Mouse (Mus musculus) retina, postnatal 1 day (tissue): ENCODE data around the gene Efcab5.
"Not testable (repeated sequence)": the region's sequence is repeated elsewhere in the genome, so short reads cannot be mapped to it uniquely, and the experiment has no call there.

Source experiments
- DNase-seq: peaks from one replicate; pipeline ENCODE4 v3.0.0-alpha.2; 2012

Efcab5 gene

DNA sequence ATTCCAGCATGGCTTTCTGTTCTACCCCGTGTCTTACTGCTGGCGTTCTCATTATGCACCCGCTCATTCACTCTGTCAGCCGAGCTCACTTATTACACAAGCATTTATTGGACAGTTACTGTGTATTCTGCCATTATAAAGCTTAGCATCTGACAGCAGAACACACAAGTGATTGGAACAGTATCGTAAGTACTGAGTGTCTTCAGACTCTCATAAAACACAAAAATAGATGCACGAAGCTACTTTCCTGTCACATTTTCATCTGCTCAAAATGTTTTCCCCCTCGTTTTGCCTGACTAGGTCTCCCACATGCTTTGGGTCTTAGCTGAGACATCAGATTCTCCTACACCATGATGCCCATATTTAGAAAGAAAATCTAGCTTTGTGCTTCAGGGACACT is 14.2 kb downstream of the Efcab5 start:
- DNase-seq, result no peak

DNA sequence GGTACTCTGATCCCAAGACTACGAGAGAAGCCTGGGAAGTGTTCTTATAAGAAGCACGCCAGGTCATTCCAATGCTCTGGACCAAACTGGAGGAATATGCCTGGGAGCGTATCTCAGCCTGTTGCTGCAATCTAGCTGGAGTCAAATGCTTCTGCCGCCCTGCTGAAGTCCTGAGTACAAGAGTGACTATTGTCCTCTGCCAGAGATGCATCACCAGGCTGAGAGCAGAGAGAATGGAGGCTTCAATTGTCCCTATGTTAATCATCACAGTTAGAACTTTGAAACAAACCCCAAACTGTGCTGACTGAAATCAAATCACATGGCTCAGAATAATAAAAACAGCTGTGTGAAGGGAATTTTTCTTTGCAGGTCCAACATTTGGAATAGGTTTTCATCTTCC is 15.0 kb downstream of the Efcab5 start:
- peak; percentile 9 for DNase-seq

DNA sequence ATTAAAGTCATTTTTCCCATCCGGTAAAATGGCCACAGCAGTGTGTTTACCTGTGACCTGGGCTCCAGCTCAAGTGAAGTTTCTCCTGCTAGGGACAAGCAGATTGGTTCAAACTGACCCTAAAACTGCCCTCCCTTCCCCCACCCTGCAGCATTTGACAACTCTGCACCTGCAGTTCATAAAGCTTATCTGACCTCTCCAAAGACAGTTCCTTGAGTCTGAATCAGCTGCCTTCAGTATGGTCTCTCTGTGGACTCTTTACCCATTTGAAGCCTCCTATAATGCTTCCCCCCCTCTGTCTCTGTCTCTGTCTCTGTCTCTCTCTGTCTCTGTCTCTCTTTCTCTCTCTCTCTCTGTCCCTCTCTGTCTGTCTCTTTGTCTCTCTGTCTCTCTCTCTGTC is 28.0 kb downstream of the Efcab5 start:
- no peak for DNase-seq

DNA sequence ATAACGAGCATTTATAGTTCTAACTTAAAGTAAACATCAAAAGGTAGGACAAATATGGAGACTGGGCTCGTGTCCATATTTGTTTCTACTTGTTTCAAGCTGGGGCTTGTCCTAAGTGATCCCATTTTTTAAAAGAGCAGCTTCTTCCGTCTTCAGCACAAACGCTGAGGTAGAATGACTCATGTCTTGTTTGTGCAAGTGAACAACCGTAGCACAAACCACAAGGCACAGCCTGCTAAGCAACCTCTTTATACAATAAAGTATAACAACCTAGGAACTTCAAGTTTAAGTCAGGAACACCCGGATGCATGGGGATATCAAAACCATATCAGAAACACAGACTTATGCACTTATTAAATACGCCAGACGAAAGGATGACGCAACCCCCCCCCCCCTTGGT is 28.4 kb downstream of the Efcab5 start:
- no peak for DNase-seq

DNA sequence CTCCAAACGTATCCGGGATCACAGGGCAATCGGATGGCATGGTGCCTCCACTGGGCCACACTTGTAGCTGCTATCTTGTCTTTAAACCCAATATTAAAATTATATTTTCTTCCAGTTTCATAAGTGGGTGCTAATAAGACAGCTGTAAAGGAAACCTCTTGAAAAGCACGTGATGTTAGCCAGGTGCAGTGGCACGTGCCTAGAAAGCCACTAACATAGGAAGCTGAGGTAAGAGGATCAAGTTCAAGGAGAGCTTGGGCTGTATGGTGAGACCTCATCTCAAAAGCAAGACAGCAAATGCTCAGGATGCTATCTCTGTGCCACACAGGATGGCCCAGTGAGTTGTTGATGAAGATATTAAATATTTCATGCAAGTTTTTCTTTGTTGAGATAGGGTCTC is 34.6 kb downstream of the Efcab5 start:
- DNase-seq, result no peak

DNA sequence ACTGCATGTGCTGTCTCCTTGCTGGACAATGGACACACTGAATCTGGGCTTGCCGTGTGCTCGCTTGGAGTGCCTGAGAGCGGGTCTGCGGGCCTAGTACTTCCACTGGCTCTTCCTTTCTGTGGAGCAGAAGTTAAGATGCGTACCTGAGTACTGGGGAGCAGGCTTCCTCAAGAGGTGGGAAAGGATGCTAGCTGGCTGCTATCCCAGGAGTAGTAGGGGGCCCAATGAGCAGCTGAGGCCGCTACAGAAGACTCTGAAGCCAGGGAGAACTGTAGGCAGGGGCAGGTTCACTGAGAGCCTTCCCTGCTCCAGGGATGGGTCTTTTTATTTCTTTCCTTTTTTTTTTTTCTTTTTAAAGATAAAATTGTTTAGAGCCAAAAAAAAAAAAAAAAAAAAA is 38.0 kb downstream of the Efcab5 start:
- no peak for DNase-seq

DNA sequence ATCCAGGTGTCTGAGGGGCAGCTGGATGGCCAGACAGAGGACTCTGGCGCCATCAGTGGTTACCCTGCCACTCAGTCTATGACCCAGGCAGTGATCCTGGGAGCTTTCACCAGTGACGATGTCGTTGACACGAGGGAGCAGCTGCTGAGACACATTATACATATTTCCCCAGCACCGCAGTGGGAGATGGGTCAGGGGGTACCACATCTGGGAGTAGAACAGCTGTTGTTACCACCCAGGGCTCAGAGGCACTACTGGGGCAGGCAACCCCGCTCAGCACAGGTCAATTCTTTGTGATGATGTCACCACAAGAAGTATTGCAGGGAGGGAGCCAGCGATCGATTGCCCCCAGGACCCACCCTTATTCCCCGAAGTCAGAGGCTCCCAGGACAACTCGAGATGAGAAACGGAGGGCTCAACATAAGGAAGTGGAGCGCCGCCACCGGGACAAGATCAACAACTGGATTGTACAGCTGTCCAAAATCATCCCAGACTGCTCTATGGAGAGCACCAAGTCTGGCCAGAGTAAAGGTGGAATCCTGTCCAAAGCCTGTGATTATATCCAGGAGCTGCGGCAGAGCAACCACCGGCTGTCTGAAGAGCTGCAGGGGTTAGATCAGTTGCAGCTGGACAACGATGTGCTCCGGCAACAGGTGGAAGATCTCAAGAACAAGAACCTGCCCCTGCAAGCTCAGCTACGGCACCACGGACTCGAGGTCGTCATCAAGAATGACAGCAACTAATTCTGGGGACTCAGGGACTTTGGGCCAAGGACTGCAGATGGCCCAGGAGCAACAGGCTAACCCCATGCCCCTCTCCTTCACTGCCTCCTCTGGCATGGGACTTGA is 38.8 kb downstream of the Efcab5 start:
- not testable (repeated sequence) for DNase-seq

DNA sequence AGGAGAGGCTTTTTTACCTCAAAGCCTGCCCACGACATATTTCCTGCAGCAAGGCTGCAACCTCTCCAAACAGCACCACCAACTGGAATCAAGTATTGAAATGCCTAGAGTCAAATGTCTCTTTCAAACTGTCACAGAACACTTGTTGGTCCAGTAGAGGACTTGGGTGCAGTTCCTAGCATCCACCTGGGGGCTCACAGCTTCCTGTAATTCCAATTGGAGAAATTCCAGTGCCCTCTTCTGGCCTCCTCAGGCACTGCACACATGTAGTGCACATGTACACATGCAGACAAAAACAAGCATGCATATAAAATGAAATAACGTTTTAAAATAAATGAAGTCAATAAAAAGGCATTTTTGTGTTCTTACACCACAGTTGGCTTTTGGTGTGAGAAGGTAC is 40.0 kb downstream of the Efcab5 start:
- no peak for DNase-seq

DNA sequence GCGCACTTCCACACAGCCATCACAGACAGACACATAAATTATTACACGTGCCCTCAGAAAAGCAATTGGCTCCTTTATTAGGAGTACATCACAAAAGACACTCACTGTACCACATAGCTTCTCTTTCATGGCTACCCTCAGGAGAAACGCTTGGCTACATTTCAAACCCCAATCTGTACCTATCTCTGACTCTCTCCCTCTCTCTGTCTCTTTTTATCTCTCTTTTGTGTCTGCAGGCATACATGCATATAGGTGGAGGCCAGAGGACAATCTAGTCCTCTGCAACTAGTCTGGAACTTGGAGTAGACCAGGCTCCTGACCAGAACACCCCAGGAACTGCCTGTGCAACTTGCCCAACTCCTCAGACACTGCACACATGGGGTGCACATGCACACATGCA is 41.0 kb downstream of the Efcab5 start:
- DNase-seq, result no peak

DNA sequence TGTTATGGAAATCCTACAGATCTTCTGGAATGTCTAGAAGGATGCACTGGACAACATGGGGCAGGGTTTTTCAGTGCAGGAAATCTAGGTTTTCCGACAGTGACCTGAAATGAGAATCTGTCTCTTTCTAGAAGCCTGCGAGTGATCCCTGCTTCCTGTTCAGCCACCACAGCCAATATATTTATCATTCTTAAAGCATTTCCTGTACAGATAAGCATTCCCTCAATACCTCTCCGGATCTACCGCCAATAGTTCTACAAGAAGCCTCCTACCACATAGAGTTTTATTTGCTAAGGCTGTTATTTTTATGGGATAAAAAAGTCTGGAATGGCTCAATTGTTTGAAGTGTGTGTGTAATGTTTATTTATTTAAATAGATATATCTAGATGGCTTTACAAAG is 43.3 kb downstream of the Efcab5 start:
- DNase-seq, result no peak

DNA sequence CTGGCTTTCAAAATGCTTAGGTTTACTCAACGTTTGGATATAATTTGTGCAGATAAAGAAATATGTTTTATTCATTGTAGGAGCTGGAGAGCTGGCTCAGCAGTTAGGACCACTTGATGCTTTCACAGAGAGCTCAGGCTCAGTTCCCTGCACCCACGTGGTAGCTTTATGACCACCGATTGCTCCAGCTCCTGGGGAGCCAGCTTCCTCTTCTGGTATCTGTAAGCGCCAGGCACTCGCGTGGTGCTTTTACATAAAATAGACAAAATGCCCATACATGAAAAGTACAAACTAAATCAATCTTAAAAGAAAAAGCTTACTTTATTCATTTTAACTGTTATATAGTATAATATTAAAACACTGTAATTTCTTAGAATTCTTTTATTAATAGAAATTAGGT is 46.8 kb downstream of the Efcab5 start:
- DNase-seq, result no peak

DNA sequence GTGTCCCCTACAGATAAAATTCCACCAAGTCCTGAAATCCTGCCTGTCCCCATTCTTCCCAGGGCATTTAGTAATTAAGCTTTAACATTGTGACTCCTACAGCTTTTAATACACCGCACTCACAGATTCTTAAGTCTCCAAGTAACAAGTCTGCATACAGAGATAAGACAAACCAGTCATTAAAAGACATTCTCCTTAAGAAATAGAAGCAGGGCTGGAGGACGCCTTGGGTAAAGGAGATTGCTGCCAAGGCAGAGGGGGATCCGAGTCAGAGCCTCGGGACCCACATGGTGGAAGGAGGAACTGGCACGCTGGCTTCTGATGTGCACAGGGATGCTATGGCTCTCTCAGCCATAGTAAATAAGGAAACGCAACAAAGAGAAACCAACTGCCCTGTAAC is 48.8 kb downstream of the Efcab5 start:
- no peak for DNase-seq

DNA sequence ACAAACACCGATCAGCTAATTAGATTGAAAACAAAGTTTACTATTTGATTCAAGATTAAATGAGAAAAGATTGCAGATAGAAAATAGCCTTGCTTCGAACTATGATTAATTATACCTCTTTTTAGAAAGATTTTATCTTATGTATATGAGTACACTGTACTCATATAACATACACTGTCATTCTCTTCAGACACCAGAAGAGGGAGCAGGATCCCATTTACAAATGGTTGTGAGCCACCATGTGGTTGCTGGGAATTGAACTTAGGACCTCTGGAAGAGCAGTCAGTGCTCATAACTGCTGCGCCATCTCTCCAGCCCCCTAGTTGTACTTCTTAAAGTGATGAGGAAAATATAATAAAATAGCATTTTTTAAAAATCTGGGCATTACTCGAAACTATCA is 55.3 kb downstream of the Efcab5 start:
- DNase-seq, result no peak

DNA sequence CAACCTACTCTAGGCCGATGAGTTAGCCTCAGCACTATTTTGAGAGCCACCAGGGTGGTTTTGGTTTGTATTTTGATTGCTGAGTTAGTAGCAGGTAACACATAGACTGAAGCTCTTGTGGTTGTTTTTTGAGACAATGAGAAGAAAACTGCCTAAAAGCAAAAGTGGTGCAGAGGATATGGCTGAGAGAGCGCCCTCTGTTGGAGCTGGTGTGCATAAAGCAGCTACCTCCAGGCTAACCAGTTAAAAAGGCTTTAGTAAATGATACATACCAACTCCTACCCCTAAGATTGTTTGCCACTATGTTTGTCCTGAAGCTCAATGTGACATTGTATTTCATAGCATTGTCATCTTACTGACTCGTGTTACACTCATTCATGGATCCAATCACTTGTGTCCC is 56.2 kb downstream of the Efcab5 start:
- peak; percentile 15 for DNase-seq

DNA sequence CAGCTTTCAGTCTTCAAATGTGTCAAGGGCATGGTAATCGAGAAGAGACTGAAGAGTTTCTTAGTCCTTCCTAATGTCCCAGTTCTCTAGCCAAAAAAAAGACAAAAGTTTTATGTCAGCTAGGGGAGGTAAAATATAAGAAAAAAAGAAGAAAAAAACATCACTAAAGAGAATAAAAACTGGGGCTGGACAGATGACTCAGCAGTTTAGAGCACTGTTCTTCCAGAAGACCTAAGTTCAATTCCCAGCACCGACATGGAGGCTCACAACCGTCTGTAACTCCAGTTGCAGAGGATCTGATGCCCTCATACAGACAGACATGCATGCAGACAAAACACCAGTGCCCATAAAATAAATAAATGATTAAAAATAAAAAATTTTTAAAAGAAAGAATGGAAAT is 60.2 kb downstream of the Efcab5 start:
- DNase-seq, result no peak

DNA sequence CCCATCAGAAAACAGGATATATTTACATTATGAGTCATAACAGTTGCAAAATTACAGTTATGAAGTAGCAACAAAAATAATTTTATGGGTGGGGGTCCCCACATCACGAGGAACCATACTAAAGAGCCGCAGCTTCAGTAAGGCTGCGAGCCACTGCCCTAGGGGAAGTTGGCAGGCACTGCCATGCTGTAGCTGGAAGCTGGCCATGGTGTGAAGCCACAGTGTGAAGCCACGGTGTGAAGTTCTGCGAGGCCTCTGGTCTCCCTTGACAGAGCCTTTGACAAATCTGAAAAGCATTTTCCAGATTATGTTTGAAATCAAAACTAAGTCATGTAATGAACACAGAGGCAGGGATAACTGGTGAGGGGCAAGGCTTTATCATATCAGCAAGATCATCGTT is 77.6 kb downstream of the Efcab5 start:
- no peak for DNase-seq

DNA sequence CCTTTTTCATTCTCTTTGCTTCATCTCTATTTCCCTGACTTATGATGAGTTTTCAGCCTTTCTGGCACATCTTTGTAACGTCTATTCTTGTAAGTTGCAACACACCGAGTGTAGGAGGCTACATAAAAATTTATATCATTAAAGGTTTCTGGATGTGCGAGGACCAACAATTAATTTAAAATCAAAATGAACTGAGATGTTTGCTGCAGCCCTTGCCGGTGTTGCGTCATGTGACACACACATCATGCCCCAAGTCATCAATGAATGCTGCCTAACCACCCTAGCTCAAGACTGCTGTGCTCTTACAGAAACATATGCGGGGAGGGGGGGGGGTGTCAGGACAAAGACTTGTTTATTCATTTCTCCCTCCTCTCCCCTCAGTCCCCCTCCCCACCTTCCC is 80.3 kb downstream of the Efcab5 start:
- no peak for DNase-seq

DNA sequence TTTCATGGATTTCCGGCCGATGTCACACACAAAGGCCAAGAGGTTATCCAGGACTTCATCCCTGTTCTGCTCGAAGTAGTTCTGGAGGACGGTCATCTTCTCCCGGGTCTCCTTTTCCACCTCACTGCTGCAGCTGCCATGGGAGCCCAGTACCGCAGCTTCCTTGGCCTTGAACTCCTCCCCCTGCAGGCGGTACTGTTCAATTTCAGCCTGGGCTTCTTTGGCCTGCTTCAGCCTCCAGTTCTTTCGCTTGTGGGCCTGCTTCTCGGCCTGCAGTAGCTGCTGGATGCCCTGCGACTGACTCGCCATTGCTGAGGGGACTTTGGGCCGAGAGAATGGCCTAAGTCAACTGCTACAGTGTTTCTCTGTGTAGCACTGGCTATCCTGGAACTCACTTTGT is 80.9 kb downstream of the Efcab5 start:
- not testable (repeated sequence) for DNase-seq

DNA sequence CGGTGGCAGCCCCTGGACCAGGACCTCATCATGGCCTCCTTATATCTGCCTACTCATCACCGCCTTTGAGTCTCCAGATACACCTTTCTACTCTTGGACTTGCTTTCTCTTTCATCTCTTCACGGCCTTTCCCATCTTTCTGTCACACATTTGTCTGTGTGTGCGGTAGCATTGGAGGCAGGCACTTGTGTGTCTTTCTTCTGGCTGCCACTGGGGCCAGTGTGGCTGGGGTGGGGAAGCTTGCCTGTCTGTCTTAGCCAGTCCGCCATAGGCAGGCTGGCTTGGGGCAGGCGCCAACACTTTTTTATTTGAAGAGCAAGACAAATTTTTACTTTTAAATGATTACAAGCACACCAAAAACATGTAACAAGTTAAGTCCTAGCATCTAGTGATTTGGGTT is 81.8 kb downstream of the Efcab5 start:
- no peak for DNase-seq

DNA sequence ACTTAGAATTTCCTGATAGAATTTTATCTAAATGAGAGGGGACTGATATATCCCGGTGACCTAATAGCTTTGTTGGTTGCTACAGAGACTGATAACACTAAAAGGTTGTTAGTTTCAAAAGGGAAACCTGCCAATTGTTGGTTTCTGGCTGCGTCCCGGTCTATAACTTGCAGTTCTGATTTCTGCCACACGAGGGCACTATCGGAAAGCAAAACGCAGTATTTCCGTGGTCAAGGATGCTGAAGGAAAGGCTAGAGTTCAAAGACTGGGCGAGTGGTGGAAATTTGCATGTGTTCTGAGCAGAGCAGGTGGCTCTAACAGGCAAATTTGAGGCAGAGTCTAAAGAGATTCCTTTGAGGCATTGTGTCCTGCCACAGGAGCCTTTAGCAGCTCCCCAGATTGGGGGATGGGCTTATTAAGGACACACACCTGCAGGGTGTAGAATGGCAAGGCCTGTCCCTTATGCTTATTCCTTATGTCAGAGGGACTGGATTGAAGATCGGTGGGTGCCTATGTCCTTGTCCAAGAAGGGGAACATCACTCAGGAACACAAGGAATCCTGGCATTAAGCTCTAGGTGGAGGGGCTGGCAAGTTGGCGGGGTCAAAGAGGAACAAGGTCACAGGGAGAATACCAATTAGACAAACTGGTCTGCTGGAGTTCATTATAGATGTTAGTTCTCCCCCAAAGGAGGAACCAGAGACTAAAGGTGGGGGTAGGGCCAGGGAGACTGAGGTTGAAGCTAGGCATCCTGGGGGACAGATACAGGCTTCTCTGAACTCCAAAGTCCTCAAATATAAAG is 88.4 kb downstream of the Efcab5 start:
- peak; percentile 84 for DNase-seq

DNA sequence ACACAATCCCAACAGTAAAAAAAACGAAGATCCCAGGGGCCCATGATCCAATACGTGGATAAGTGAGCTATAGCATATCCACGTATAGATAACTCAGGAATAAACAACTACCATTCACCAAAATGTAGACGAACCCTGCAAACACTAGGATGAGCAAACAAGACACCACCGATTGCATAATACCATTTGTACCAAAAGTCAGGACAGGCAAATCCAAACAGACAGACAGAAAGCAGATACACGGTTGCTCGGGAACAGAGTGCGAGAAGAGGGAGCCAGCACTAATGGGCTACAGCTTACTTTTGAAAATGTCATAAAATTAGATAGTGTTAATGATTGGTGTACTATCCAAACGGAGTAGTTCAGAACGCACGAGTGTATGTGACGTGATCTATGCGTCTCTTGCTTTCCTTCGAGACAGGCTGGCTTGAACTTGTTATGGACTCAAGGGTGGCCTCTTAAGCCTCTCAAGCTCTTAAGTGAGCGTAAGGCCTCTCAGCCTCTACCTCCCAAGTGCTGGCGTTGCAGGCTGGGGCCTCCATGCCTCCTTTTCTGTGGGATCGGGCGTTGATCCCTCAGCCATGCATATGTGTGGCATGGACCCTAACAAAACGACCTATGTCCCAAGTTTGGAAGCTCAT is 90.3 kb downstream of the Efcab5 start:
- no peak for DNase-seq

DNA sequence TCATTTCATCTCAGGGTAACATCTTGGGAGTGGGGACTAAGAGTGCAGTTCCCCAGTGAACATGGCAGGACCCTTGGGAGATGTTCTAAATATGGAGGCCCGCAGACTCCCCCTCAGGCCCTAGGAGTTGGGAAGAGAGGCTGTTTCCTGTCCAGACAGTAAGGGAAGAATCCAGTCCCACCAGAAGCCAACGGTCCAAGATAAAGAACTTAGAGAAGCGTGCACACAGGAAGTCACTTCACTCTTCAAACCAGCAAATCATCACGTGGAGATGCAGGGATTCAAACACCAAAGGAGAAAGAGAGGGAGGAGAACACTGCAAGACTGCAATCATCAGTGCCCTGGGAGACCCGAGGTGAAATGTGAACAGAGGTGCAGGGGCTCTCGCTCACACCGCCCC is 91.8 kb downstream of the Efcab5 start:
- DNase-seq, result no peak

DNA sequence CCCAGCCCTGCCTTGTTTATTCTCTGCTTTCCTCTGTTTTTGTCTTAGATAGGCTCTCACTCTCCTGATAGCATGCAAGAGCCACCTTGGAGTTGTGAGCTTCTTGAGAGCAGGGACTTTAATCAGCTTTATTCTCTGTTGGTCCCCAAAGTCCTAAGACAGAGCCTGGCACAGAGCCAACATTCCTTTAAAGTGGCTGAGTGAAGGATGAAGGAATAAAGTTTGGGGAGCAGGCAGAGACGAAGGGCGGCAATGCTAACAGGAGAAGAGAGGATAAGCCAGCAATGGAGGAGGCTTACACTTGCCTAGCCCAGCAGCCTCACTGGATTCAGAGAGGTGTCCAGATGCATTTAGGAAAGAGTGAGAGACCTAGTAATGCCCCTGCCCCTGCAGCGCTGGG is 92.2 kb downstream of the Efcab5 start:
- no peak for DNase-seq

DNA sequence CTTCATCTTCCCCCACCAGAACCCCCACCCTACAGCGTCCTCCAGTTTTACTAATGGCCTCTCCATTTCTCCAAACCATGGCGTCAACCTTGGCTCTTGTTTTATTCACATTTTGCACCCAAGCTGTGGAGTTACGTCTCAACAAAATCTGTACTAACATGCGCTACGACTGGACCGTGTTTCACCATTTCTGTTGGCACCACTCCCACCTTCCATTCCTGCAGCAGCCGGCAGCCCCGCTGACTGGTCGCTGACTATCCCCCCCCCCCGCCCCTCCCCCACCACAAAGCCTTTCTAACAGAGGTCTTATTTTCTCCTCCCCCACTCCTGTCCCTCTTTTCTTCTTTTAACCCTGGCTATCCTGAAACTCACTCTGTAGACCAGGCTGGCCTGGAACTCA is 93.6 kb downstream of the Efcab5 start:
- DNase-seq, result no peak
